ENCODE assay signal across 15 mouse cellular contexts in genomic region chr4:34629956-34630355, GRCm38 (mm10).
"Had no signal": no experiment of that assay in that cellular context is flagged by ENCODE, and none has a peak within 500 bp of the region (broad histone marks: within the 10 kb centered on the region; RNA-seq: fewer than 3 reads in every experiment).

No protein-coding gene starts in this region.

- H3K27me3 ChIP-seq: lung, embryonic 15.5 days; megakaryocyte, embryonic 14.5 days; midbrain, embryonic 13.5 days; midbrain, embryonic 15.5 days; neural tube, embryonic 12.5 days; stomach, embryonic 15.5 days had no signal

- H3K4me3 ChIP-seq: lung, embryonic 15.5 days; megakaryocyte, embryonic 14.5 days; midbrain, embryonic 13.5 days; midbrain, embryonic 15.5 days; neural tube, embryonic 12.5 days; stomach, embryonic 15.5 days had no signal

- DNase-seq: lung, adult 2 months; lung, postnatal 14 days; lung, postnatal 36 days; right cerebral cortex, postnatal 14 days; thymus, adult 2 months; thymus, postnatal 25 days; thymus, postnatal 4 days had no signal

- H3K27ac ChIP-seq: lung, embryonic 15.5 days; macrophage; midbrain, embryonic 13.5 days; midbrain, embryonic 15.5 days; neural tube, embryonic 12.5 days; stomach, embryonic 15.5 days; stomach, postnatal 0 days had no signal

- H3K4me1 ChIP-seq: lung, embryonic 15.5 days; megakaryocyte, embryonic 14.5 days; midbrain, embryonic 13.5 days; midbrain, embryonic 15.5 days; neural tube, embryonic 12.5 days; stomach, embryonic 15.5 days had no signal
